Mouse (Mus musculus) MEL (cell line): ENCODE measurements around the gene Ano3. TPM values are rescaled to one million over a fixed set of nuclear protein-coding genes. Genes with fewer than 3 reads are reported as not detected.
A peak's percentile ranks its signal among the peaks of the same experiment; 100 is the strongest.

Experiments used
- DNase-seq: peaks from one replicate; pipeline ENCODE4 v3.0.0; 2011; ENCODE audit warnings: low read depth, low spot score
- H3K27ac ChIP-seq: 2 replicates; pipeline ENCODE4 v1.5.1; 2012; ENCODE audit warnings: low read depth, mild to moderate bottlenecking, control low read depth, low read length, moderate library complexity; ENCODE audit not compliant: control insufficient read depth
- H3K27me3 ChIP-seq, 2 experiments: fragments of 150-350 bp in 1 of 2; sonication (generic) in 1 of 2; 2 replicates each; pipeline ENCODE4 v1.6.1; 2012; ENCODE audit warnings: low read length in 2 of 2, mild to moderate bottlenecking in 2 of 2, improper control_type of control experiment in 1 of 2, moderate library complexity in 1 of 2; ENCODE audit not compliant: insufficient read depth in 2 of 2, control insufficient read depth in 1 of 2
- H3K36me3 ChIP-seq, 2 experiments: 2 replicates each; pipeline ENCODE4 v1.6.1; 2012 to 2014; ENCODE audit warnings: low read length in 2 of 2, improper control_type of control experiment in 1 of 2, inconsistent platforms in 1 of 2, mild to moderate bottlenecking in 1 of 2; ENCODE audit not compliant: insufficient read depth in 2 of 2, control insufficient read depth in 1 of 2
- H3K4me1 ChIP-seq, 2 experiments: fragments of 150-350 bp in 1 of 2; sonication (generic) in 1 of 2; 2 replicates each; pipeline ENCODE4 v1.6.1; 2012; ENCODE audit warnings: low read length in 2 of 2, improper control_type of control experiment in 1 of 2, mild to moderate bottlenecking in 1 of 2; ENCODE audit not compliant: insufficient read depth in 2 of 2, control insufficient read depth in 1 of 2
- H3K4me3 ChIP-seq, 2 experiments: fragments of 150-350 bp in 1 of 2; sonication (generic) in 1 of 2; 2 replicates each; pipeline ENCODE4 v1.5.1; 2012; ENCODE audit warnings: low read depth in 2 of 2, low read length in 2 of 2, mild to moderate bottlenecking in 2 of 2, moderate library complexity in 2 of 2, control low read depth in 1 of 2, improper control_type of control experiment in 1 of 2; ENCODE audit not compliant: control insufficient read depth in 1 of 2, insufficient read depth in 1 of 2
- H3K79me2 ChIP-seq: 2 replicates; pipeline ENCODE4 v1.6.1; 2012; ENCODE audit warnings: mild to moderate bottlenecking, low read length, moderate library complexity; ENCODE audit not compliant: control insufficient read depth, poor library complexity, insufficient read depth
- H3K9ac ChIP-seq: 2 replicates; pipeline ENCODE4 v1.6.1; 2012; ENCODE audit warnings: low read depth, mild to moderate bottlenecking, control low read depth, low read length, moderate library complexity; ENCODE audit not compliant: control insufficient read depth, poor library complexity, severe bottlenecking
- H3K9me3 ChIP-seq: fragments of 150-350 bp; sonication (generic); replicated peaks from 2 replicates; pipeline ENCODE4 v1.6.1; 2012; ENCODE audit warnings: mild to moderate bottlenecking, low read length, improper control_type of control experiment, moderate library complexity; ENCODE audit not compliant: insufficient read depth
- BHLHE40 ChIP-seq: IDR thresholded peaks from 2 replicates; pipeline ENCODE4 v1.6.1; 2012; ENCODE audit warnings: low read depth, mild to moderate bottlenecking, inconsistent platforms, low read length, improper control_type of control experiment, borderline replicate concordance
- CTCF ChIP-seq, 3 experiments: IDR thresholded peaks in 2 of 3; conservative IDR thresholded peaks in 1 of 3; 2 replicates each; pipeline ENCODE4 v1.5.1; 2011 to 2012; ENCODE audit warnings: low read length in 3 of 3, low read depth in 2 of 3, mild to moderate bottlenecking in 2 of 3, improper control_type of control experiment in 1 of 3, inconsistent platforms in 1 of 3, mixed read lengths in 1 of 3, moderate library complexity in 1 of 3; ENCODE audit not compliant: control insufficient read depth in 1 of 3, insufficient read depth in 1 of 3, poor library complexity in 1 of 3, severe bottlenecking in 1 of 3
- HCFC1 ChIP-seq: IDR thresholded peaks from 2 replicates; pipeline ENCODE4 v1.6.1; 2012; ENCODE audit warnings: low read depth, mild to moderate bottlenecking, inconsistent platforms, low read length, improper control_type of control experiment, moderate library complexity
- MAX ChIP-seq: IDR thresholded peaks from 2 replicates; pipeline ENCODE4 v1.6.1; 2011; ENCODE audit warnings: low read length, improper control_type of control experiment
- MEF2A ChIP-seq: IDR thresholded peaks from 2 replicates; pipeline ENCODE4 v1.6.1; 2014; ENCODE audit warnings: low read depth, mild to moderate bottlenecking, inconsistent platforms, low read length, improper control_type of control experiment; ENCODE audit not compliant: poor library complexity, insufficient replicate concordance, severe bottlenecking; ENCODE audit errors: extremely low read depth
- MXI1 ChIP-seq: IDR thresholded peaks from 2 replicates; pipeline ENCODE4 v1.6.1; 2011; ENCODE audit warnings: mild to moderate bottlenecking, low read depth, low read length, improper control_type of control experiment
- NRF1 ChIP-seq: IDR thresholded peaks from 2 replicates; pipeline ENCODE4 v1.6.1; 2014; ENCODE audit warnings: low read depth, mild to moderate bottlenecking, inconsistent platforms, low read length, improper control_type of control experiment, moderate library complexity; ENCODE audit not compliant: poor library complexity, insufficient read depth, severe bottlenecking
- POLR2AphosphoS2 ChIP-seq: IDR thresholded peaks from 2 replicates; pipeline ENCODE4 v1.6.1; 2011; ENCODE audit warnings: low read length, improper control_type of control experiment
- RAD21 ChIP-seq: IDR thresholded peaks from 2 replicates; pipeline ENCODE4 v1.6.1; 2011; ENCODE audit warnings: mild to moderate bottlenecking, low read depth, low read length, improper control_type of control experiment
- RCOR1 ChIP-seq: IDR thresholded peaks from 2 replicates; pipeline ENCODE4 v1.6.1; 2012; ENCODE audit warnings: low read depth, mild to moderate bottlenecking, inconsistent platforms, low read length, improper control_type of control experiment
- TBP ChIP-seq: IDR thresholded peaks from 2 replicates; pipeline ENCODE4 v1.8.0; 2011; ENCODE audit warnings: low read depth, low read length, improper control_type of control experiment
- UBTF ChIP-seq: IDR thresholded peaks from 2 replicates; pipeline ENCODE4 v1.6.1; 2012; ENCODE audit warnings: low read depth, mild to moderate bottlenecking, inconsistent platforms, low read length, improper control_type of control experiment, moderate library complexity, borderline replicate concordance; ENCODE audit not compliant: insufficient read depth
- USF1 ChIP-seq: IDR thresholded peaks from 2 replicates; pipeline ENCODE4 v1.6.1; 2014; ENCODE audit warnings: low read depth, mild to moderate bottlenecking, inconsistent platforms, low read length, improper control_type of control experiment, moderate library complexity
- ZC3H11A ChIP-seq: IDR thresholded peaks from 2 replicates; pipeline ENCODE4 v1.6.1; 2012; ENCODE audit warnings: low read depth, mild to moderate bottlenecking, inconsistent platforms, low read length, improper control_type of control experiment
- ZKSCAN1 ChIP-seq: IDR thresholded peaks from 2 replicates; pipeline ENCODE4 v1.6.1; 2012; ENCODE audit warnings: low read depth, mild to moderate bottlenecking, inconsistent platforms, low read length, improper control_type of control experiment, moderate library complexity
- polyA plus RNA-seq, 2 experiments: library from polyadenylated mRNA; stranded (reverse) in 1 of 2; unstranded in 1 of 2; fragments of >175 nt in 1 of 2; fragments of >200 nt in 1 of 2; gene quantifications; 2 replicates each; pipeline versions ENCODE4 v1.2.1 to v1.2.4; 2012; ENCODE audit warnings: low replicate concordance in 2 of 2, low read depth in 1 of 2; ENCODE audit not compliant: insufficient read length in 2 of 2, insufficient read depth in 1 of 2, missing spikeins in 1 of 2
- total RNA-seq: library from RNA; depleted of rRNA; stranded (reverse); fragments of 300-350 nt; gene quantifications from 2 replicates; pipeline ENCODE4 v1.2.3, GENCODE M21; 2012

Ano3 gene
- total and polyA plus RNA-seq, 3 experiments = not detected

DNA sequence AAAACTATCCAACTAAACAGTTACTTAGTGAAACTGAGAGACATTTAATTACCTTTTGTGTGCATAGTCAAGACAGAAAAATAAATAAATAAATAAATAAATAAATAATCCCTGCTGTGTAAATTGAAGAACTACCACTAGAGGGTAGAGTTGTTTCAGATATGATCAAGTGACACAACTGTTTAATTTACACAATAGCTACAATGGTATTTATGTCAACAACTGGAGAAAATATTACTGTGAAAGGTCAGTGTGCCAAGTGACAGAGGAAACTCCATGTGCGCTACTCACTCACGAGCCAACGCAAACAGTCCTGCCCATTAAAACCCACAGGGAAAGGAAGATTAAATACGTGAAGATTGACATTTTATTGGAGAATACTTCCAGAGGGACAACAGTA, 38.8 kb upstream of the Ano3 start:
- Histone ChIP-seq H3K9ac (no peak overlapping the region), H3K4me3 (no peak overlapping the region), H3K4me1 (no peaks in the 10 kb centered on the region), H3K27ac (no peak overlapping the region), H3K79me2 (no peaks in the 10 kb centered on the region), H3K27me3 (no peaks in the 10 kb centered on the region), H3K36me3 (no peaks in the 10 kb centered on the region), H3K9me3 (no peaks in the 10 kb centered on the region)
- DNase-seq = no peak
- TF ChIP-seq POLR2AphosphoS2 (no peak), ZC3H11A (no peak), RAD21 (peak; percentile 16), CTCF (IDR thresholded peaks at IDR 0.05 in 2 of 3, conservative IDR thresholded peaks at IDR 0.05 in 1 of 3; ENCODE audit: control insufficient read depth in 1 of 3, insufficient read depth in 1 of 3, low read depth in 2 of 3, low read length in 3 of 3, poor library complexity in 1 of 3, severe bottlenecking in 1 of 3) (peak in 1 of 3 experiments; percentile 6; a peak in 1 of 6 replicates), MAX (no peak), NRF1 (no peak), MEF2A (no peak)

DNA sequence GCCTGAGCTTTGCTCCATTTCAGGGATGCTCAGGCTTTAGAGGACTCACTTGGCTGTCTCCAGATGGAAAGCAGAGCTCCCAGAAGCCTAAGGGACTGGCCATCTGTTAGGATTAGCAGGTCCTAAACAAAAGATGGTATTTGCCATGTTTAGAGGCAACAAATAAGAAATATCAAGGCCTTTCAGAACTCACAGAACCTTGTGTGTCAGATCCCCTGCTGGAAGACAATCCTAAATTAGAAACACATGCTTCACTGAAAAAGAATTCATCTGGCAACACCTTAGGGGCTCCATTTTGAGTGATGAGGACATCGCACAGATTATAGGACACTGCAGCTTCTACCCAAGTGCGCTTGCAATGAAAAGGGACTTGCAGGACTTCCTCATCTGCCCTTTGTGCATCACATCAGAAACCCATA, 35.1 kb upstream of the Ano3 start:
- no peaks in the 10 kb centered on the region for H3K27me3 ChIP-seq
- no peak overlapping the region for H3K27ac ChIP-seq
- no peaks in the 10 kb centered on the region for H3K36me3 ChIP-seq
- no peaks in the 10 kb centered on the region for H3K4me1 ChIP-seq
- DNase-seq = no peak
- H3K9me3 ChIP-seq = no peaks in the 10 kb centered on the region
- TF ChIP-seq UBTF (no peak), MXI1 (no peak), USF1 (no peak), RCOR1 (no peak), BHLHE40 (no peak), TBP (no peak), ZKSCAN1 (no peak), CTCF (IDR thresholded peaks at IDR 0.05 in 2 of 3, conservative IDR thresholded peaks at IDR 0.05 in 1 of 3; ENCODE audit: control insufficient read depth in 1 of 3, insufficient read depth in 1 of 3, low read depth in 2 of 3, low read length in 3 of 3, poor library complexity in 1 of 3, severe bottlenecking in 1 of 3) (no peak), HCFC1 (no peak)
- H3K4me3 ChIP-seq = no peak overlapping the region
- no peak overlapping the region for H3K9ac ChIP-seq
- H3K79me2 ChIP-seq = no peaks in the 10 kb centered on the region
